Mouse (Mus musculus): ENCODE measurements at regions not wholly inside any gene's neighbourhood (a gene's known extent, or its start where the extent isn't known, plus 50 kb on each side); places are given as distances from the start of the nearest gene placed in this dataset.

- no peak for DNase-seq (ENCODE audit: low spot score)
Measured at GRCm38 (mm10) chr6:51641965-51642364, 118.3 kb downstream of the Snx10 start.

- no peak for DNase-seq (ENCODE audit: low spot score)
Measured at GRCm38 (mm10) chr6:51648813-51649212, 125.1 kb downstream of the Snx10 start.

- DNase-seq (ENCODE audit: low spot score) = no peak
Measured at GRCm38 (mm10) chr6:51653753-51654152, 130.1 kb downstream of the Snx10 start.

GRCm38 (mm10) chr6:51654991-51655390 lies 131.3 kb downstream of the Snx10 start:
- DNase-seq (ENCODE audit: low spot score) = no peak

- no peak for DNase-seq (ENCODE audit: low spot score)
Measured at GRCm38 (mm10) chr6:51656078-51656477, 132.4 kb downstream of the Snx10 start.

- DNase-seq (ENCODE audit: low spot score) = no peak
Measured at GRCm38 (mm10) chr6:51656883-51657640, 133.4 kb downstream of the Snx10 start.

- no peak for DNase-seq (ENCODE audit: low spot score)
Measured at GRCm38 (mm10) chr6:51658360-51658759, 134.7 kb downstream of the Snx10 start.

GRCm38 (mm10) chr6:51663178-51663577 lies 139.5 kb downstream of the Snx10 start:
- no peak for DNase-seq (ENCODE audit: low spot score)

- DNase-seq (ENCODE audit: low spot score) = no peak
Measured at GRCm38 (mm10) chr6:51664049-51664448, 140.3 kb downstream of the Snx10 start.

- no peak for DNase-seq (ENCODE audit: low spot score)
Measured at GRCm38 (mm10) chr6:51667022-51667421, 143.3 kb downstream of the Snx10 start.

- no peak for DNase-seq (ENCODE audit: low spot score)
Measured at GRCm38 (mm10) chr6:51675342-51675945, 151.7 kb downstream of the Snx10 start.

GRCm38 (mm10) chr6:51677162-51677996 lies 153.7 kb downstream of the Snx10 start:
- DNase-seq (ENCODE audit: low spot score) = no peak

GRCm38 (mm10) chr6:51678743-51679142 lies 155.0 kb downstream of the Snx10 start:
- no peak for DNase-seq (ENCODE audit: low spot score)

GRCm38 (mm10) chr6:51680239-51680857 lies 156.6 kb downstream of the Snx10 start:
- DNase-seq (ENCODE audit: low spot score) = no peak

GRCm38 (mm10) chr6:51683131-51683530 lies 159.4 kb downstream of the Snx10 start:
- no peak for DNase-seq (ENCODE audit: low spot score)

- no peak for DNase-seq (ENCODE audit: low spot score)
Measured at GRCm38 (mm10) chr6:51685651-51686287, 162.1 kb downstream of the Snx10 start.

GRCm38 (mm10) chr6:51690795-51691563 lies 167.3 kb downstream of the Snx10 start:
- no peak for DNase-seq (ENCODE audit: low spot score)

- no peak for DNase-seq (ENCODE audit: low spot score)
Measured at GRCm38 (mm10) chr6:51693984-51694383, 170.3 kb downstream of the Snx10 start.

GRCm38 (mm10) chr6:51696396-51696795 lies 172.7 kb downstream of the Snx10 start:
- no peak for DNase-seq (ENCODE audit: low spot score)

- no peak for DNase-seq (ENCODE audit: low spot score)
Measured at GRCm38 (mm10) chr6:51697754-51698153, 174.1 kb downstream of the Snx10 start.

- DNase-seq (ENCODE audit: low spot score) = no peak
Measured at GRCm38 (mm10) chr6:51698244-51698643, 174.5 kb downstream of the Snx10 start.
